Mouse (Mus musculus): ENCODE data around the gene Foxc2.
A peak's percentile ranks its signal among the peaks of the same experiment; 100 is the strongest.

The Foxc2 gene

DNA sequence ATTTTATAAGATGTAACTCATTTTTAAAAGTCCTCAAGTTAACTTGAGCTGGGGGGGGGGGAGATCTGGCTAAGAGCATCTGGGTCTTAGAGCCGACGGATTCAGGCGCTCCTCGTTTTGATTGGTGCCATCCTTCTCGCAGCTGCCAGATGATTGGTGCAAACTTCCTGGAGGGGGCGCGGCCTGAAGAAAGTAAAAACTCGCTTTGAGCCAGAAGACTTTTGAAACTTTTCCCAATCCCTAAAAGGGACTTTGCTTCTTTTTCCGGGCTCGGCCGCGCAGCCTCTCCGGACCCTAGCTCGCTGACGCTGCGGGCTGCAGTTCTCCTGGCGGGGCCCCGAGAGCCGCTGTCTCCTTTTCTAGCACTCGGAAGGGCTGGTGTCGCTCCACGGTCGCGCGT lies at the start of gene Foxc2:
Gene Foxc2, plus strand, starts transcription at position 224 of the 400 bp plus-strand sequence.
- peak; percentile 80 for DNase-seq (ENCODE audit: low read depth, low spot score)

DNA sequence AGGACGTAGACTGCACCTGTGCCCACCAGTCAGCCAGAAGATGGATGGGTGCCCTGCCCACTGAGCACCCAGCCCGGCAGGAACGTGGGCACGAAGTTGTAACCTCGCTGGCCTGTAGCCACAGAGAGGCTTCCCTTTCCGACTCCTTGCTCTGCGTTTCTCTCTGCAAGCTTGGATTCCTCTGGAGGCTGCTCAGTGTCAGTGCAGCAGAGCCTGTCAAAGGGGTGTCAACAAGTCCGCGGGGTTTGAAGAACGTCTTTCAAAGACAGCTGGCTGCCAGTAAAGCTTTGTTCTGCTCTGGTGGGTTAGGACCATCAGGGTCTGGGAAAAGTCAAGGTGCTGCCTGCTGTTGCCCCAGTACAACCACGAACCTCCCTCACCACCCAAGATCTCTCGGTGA lies 44.5 kb upstream of the Foxc2 start:
- no peak for DNase-seq (ENCODE audit: low read depth, low spot score)

DNA sequence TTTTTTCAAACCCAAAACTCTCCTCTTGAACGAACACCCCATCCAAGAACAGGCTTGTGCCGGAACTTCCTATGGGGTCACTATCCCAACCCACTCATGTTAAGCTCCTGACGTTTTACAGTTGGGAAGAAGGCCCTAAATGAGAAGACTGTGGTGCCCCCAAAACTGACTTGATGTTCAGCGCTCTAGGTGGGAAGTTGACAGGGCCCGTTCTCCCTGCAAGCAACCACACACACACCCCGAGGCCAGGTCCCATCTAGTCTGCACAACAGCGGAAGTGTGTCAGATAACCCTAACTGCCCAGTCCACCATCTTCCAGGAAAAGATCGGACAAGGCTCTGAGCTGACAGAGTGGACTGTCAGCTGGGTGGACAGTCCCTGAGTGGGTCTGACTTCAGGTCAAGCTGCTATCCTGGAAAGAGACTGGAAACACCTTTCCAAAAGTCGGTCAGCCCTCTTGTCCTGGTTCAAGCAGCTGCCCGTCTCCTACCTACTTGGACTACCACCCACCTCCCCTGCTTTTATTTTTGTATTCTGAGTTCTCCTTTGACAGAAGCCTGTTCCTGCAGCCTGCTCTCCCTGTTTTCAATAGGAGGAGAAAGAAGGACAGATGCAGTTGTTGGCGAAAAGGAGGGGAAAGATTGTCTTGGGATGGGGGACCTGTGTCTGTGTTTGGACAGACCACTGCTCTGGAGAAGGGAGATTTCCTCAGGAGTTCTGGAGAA lies 43.4 kb upstream of the Foxc2 start:
- no peak for DNase-seq (ENCODE audit: low read depth, low spot score)

DNA sequence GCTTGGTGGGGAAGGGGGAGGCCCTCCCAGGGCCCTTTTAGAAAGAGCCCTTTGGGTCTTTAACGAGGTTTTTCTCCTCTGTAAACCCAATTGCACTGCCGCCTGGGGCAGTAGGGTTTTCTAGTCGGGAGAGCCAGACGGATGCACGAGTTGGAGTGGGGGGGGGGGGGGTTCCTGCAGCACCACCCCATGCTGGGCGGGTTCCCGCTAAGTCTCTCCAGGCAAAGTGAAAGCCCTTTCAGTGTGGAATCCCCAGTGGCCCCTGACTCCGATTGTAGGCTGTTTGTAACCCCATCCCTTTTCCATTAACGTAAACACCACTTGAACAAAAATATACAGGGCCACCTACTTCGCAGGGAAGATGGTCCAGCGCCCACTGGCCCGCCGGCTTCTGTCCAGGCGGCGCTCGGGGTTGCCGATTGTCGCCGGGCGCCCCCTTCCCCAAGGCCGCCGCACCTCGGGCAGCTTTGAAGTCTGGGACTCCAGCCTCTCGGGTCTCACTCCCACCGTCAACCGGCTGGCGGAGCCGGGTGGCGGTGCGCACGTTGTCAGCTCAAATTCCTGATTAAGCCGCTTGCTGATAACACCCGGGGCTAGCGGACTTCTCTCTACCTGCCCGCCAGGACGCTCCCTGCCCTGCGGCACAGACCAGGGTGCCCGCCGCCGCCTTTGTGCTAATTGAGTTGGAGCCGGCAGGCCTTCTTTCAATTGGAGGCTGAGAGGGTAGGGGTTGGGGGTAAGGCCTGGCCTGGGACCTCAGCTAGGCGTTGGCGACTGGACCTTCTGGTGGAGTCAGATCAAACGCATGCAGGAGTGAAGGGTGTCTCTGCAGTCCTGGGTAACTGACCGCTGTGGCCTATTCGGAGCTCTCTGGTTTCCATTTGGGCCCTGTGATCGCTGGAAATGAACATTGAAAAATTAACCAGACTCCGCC lies 42.5 kb upstream of the Foxc2 start:
- no peak for DNase-seq (ENCODE audit: low read depth, low spot score)

DNA sequence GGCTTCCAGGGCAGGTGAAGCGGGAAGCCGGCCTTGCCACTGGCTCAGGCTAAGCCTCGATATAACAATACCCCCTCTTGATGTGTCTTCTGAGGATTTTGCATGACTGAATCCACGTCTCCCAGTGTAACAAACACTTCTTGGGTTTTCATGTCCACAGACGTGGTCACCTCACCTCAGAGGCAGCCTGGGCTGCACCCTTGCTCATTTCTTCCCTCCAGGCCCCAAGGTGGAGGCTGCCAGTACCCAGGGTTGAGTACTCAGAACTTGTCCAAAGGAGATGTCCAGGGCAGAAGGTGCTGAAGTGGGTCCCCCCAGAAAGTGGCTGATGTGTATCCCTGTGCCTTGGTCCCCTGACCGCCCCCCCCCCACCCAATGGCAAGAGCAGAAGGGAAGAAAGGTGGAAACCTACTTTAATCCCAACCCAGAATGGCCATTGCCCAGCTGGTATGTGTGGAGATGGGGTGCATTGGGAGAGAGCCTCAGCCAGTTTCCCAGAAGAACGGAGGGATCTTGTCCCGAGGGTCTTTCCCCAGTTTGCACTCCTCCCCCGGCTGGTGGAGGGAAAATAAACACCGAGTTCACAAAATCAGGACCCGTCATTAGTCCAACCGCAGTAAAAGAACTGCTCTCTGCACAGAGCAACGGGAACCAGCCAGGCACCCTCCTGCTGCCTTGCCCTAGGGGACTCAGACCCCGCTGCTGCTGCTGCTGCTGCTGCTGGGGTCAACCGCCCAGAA lies 41.7 kb upstream of the Foxc2 start:
- DNase-seq (ENCODE audit: low read depth, low spot score): no peak

DNA sequence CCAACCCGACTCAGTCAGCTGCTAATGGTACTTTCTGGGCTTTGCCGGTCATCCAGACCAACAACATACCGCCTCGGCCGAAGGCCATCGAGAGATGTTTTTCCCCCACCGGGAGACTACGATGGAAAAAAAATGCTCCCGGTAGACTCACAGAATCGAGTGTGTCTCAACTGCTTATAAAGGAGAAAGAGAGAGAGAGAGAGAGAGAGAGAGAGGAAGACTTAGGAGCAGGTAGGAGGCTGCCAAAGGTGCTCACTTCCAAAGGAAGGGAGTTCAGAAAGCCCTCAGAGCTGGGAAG lies 41.2 kb upstream of the Foxc2 start:
- no peak for DNase-seq (ENCODE audit: low read depth, low spot score)

DNA sequence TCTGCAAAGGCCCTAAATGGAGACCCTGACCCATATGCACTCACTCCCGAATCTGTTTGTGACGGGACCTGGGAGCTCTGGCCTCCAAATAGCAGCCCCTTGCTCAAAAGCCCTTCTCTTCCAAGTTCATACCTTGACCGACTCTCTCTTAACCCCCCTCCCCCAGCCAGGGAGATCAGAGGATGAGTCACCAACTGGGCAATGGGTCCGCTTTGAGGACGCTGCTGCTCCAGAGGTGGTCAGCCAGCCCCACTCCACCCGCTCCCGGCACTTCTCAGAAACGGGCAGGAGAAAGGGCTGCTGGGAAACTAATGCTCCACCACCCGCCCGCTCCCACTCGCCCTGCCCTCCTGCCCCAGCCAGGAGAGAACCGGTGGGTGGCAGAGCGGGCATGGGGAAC lies 40.0 kb upstream of the Foxc2 start:
- no peak for DNase-seq (ENCODE audit: low read depth, low spot score)

DNA sequence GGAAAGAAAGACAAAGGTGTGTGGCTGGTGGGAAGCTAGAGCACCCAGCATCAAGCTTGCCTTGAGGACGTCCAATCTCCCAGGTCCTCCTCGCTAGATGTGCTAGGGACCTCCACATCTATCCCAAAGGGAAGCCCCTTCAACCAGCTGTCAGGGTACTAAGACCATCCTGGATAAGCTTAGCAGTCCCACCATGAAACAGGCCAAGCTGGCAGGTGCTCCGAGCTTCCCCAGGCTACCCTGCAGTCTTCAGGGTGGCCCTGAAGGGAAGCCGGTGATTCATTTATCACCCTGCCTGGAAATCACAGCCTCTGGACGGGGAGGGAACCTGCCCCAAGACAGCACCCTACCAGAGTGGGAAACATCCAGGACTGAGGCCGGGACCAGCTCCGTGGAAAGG lies 39.4 kb upstream of the Foxc2 start:
- DNase-seq (ENCODE audit: low read depth, low spot score): no peak

DNA sequence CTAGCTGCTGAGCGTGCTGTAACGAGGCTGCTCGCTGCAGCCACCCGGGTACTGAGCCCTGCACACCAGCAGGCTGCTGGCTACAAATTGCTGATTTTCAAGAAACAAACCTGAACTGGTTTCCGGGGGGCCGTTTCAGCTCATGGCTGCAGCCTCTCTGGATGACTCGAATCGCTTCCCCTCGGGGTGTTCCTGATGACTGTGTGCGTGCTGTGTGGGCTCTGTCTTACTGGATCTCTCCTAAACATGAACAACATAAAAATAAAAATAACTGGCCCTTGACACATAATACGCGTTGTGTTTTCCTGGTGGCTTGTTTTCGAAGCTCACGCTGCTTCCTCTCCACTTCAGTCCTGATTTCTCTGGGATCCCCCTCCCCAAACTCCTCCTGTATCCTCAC lies 37.2 kb upstream of the Foxc2 start:
- no peak for DNase-seq (ENCODE audit: low read depth, low spot score)

DNA sequence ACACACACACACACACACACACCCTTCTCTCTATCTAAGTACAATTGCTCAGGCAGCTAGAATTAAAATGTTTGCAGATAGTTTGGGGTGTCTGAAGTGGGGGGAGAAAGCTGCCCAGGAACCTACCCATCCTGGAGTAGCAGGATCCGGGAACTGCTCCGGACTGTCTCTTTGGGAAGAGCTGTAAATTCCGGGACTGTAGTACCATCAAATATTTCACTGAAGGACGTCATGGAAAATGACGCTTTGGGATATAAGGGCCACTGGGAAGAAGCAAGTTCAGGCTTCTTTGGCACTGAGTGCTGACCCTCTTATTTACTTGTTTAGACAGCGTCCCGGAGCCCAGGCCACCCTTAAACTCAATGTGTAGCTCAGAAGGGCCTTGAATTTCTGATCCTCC lies 36.8 kb upstream of the Foxc2 start:
- no peak for DNase-seq (ENCODE audit: low read depth, low spot score)

DNA sequence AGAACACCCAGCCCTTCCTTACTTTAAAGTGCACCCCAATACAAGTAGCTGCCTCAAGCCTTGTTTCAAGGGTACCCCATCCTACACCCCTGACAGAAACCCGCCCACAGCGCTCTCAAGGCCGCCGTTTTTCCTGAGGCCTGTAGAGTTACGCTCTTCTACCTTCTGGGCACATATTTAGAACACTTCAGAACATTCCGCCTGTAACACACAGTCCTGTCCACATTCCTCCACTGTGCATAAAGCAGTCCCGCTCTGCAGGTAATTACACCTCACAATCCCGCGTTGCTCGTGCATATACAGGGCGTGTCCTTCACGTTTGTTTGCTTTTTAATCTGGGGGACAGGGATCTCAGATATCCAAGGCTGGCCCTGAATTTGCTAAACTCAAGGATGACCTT lies 36.0 kb upstream of the Foxc2 start:
- DNase-seq (ENCODE audit: low read depth, low spot score): no peak

DNA sequence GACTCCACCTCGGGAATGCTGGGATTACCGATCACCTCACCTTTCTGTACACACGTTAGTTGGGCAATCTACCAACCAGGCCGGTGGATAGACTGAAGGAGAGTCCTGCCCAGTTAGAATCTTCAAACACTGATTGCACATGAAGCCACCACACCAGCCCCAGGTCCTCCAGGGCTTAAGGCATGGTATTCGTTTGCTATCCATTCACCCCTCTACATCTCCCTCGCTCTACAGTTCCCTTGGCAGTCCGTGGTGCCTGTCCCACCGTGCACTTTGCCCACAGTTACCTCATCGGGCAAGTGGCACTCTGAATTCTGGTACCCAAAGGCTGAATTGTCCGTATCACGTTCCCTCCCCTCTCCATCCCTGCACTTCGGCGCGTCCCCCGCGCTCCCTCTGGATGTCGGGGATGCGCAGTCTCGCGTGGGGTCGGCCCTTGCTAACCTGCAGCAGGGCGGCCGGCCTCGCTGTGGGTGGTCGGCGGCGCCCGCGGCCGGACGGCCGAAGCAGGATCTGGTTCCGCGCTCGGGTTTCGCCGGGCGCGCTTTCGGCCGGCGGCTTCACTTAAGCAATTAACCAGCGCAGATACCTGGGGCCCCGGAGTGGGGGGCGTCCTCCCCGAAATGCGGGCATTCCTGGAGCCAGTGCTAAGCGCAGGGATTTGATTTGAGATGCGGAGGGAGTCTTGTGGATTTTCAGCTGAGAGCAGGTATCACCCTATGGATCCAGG lies 35.4 kb upstream of the Foxc2 start:
- no peak for DNase-seq (ENCODE audit: low read depth, low spot score)

DNA sequence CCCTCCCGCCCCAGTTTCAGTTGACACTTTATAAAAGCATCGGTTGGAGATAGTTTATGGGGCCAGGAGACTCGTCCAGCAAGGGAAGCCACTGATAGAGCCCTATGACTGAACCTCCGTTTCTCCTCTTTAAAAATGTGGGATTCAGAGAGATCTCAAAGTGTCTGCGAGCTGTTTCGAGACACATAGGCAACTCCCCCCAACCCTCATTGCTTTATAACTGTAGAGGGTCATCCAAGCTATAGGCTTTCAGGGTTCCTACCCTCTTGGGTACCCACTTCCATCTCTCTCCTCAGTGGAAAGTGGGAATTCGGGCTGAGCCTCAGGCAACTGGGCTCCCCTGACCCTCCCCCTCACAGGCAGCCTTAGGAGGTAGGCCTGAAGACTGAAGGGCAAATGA lies 34.6 kb upstream of the Foxc2 start:
- DNase-seq (ENCODE audit: low read depth, low spot score): no peak

DNA sequence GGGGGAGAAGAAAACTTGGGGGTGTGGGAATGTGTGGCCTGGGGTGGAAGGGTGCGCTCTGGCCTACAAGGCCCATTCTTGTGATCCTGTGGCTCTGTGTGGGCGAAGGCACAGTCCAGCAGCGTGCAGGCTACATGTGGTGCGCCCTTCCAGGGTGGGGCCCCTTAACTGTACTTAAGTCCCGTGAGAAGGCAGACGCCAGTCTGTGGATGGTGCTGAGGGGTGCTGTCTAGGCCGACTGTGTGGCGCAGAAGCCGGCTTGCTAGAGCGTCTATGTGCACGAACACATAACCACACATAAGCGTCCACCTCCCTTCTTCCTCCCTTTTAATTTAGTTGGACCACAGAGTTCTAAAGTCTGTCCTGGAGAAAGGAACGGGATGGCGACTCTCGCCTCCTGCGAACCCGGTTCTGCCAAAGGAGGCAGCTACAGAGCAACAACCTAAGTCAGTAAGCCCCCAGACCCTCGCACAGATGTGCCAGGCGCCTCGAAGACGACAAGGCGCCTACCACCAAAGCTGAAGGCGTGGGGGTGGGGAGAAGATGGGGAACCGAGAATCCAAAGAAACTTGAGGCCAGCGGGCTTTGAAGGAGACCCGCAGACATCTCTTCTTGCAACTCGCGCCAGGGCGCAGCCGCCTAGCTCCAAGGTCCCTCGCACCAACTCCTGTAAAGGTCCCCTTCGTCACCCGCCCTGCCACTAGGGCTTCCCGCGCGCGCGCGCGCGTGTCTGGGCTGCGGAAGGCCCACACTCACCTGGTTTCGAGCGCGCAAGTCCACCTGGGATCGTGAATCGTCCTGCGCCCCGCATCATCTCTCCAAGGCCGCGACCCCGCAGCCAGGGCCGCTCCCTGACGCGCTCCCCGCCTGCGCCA lies 33.5 kb upstream of the Foxc2 start:
- no peak for DNase-seq (ENCODE audit: low read depth, low spot score)

DNA sequence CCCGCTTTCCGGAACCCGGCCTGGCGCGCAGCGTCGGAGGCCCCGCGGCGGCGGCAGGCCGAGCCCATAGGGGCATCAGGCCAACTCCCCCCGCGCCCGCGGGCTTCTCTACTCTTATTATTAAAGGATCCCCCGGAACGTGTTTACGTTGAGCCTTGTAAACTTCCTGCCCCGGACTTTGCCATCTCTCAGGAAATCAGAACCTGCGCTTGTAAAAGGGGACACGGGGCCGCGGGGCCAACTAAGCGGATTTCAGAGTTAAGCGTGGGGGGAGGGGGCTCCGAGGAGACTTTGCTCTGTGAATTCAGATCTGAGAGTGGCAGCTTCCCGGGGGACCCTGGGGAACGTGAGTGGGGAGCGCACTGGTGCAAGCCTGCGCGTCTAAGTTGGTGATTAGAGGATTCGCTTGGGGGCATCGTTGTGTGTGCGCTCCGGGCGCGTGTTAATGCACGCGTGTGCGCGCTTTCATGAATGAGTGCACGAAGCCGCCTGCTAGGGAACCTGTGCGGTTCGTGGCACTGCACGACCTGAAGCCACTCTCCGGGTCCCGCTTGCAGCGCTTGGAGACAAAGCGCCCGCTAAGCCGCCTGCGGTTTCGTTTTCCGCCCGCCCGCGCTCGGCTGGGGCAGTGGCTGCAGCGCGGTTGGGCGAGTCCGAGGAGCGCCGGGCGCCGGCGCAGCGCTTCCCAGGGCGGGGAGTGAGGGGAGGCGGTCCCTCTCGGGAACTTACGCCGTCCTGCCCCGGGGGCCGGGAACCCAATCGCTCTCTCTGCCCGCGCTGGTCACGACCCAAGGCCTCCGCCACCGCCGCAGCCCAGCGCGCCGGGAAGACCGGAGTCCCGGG lies 32.7 kb upstream of the Foxc2 start:
- DNase-seq (ENCODE audit: low read depth, low spot score): no peak

DNA sequence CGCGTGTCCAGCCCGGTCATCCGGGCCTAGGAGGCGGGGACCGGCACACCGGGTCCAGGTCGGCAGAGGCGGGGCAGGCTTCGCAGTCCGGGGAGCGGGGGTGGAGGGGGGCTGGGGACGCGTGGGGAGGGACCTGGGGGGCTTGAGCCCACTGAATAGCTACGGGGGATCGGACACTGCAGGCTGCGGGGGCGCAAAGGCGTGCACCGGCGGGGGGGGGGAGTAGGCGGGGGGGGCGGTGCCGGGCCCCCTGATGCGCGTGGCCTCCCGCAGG lies 32.1 kb upstream of the Foxc2 start:
- no peak for DNase-seq (ENCODE audit: low read depth, low spot score)

DNA sequence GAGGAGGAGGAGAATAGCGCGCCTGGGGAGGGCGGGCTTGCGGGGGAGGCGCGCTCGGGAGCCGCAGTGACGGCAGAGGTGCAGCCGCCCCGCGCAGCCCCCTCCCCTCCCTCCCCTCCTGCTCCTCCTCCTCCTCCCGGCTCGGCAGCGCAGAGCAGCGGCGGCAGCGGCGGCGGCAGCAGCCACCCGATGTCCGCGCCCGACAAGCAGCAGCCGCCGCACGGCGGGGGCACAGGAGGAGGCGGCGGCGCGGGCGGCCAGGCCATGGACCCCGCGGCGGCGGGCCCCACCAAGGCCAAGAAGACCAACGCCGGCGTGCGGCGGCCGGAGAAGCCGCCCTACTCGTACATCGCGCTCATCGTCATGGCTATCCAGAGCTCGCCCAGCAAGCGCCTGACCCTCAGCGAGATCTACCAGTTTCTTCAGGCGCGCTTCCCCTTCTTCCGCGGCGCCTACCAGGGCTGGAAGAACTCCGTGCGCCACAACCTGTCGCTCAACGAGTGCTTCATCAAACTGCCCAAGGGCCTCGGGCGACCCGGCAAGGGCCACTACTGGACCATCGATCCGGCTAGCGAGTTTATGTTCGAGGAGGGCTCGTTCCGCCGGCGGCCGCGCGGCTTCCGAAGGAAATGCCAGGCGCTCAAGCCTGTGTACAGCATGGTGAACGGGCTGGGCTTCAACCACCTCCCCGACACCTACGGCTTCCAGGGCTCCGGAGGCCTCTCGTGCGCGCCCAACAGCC lies 31.6 kb upstream of the Foxc2 start, which contains the start of gene Foxf1:
Gene Foxf1, plus strand, starts transcription at position 177 of the 742 bp plus-strand sequence.
- no peak for DNase-seq (ENCODE audit: low read depth, low spot score)

DNA sequence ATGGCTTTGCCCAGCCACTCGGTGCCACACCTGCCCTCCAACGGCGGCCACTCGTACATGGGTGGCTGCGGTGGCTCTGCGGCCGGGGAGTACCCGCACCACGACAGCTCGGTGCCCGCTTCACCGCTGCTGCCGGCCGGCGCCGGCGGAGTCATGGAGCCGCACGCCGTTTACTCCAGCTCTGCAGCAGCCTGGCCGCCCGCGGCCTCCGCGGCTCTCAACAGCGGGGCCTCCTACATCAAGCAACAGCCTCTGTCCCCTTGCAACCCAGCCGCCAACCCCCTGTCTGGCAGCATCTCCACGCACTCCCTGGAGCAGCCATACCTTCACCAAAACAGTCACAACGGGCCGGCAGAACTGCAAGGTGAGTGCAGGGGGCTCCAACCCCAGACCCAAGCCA lies 31.0 kb upstream of the Foxc2 start:
- no peak for DNase-seq (ENCODE audit: low read depth, low spot score)

DNA sequence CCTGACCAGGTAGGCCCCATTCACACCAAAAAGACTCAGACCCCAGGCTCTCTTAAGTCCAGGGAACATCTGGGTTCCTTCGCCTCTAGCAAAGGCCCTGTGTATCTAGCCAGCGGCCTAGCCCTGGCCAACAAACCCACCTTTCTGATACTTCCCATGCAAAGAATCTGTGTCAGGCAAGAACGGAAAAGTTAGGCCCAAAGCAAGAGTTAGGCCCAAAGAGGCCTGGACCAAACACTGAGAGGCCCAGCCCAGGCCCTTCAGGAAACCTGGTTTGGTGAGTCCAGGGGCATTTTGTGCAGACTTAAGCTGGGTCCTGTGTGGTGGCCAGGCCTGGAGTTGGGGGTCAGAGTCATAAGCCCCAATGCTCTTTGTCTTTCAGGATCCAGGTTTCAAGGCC lies 30.4 kb upstream of the Foxc2 start:
- DNase-seq (ENCODE audit: low read depth, low spot score): no peak

Measured in skeletal muscle tissue, adult 2 months (tissue).